Mouse (Mus musculus): ENCODE measurements around the gene Dnaic2.

DNA sequence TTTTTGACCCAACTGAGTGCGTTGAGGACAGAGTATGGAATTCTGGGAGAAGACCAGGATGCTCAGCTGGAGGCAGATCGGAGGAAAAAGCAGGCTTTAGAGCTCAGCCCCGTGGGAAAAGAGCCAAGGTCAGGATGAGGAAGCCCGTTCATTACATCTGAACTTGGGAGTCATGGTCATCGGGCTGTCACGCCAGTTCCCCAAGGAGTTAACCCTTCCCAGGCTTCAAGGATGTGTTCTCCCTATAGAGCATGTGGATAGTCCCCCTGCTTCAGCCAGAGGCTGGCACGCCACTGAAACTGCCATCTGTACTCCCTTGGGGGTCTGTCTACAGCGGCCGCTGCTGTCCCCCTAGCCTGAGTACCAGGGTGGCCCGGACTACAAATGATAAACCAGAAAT, 46.9 kb upstream of the Dnaic2 start:
- TF ChIP-seq POLR2A (IDR thresholded peaks at IDR 0.05; ENCODE audit: control insufficient read depth, extremely low read depth, insufficient read depth, low read length, poor library complexity) = no peak
- TF ChIP-seq CTCF (IDR thresholded peaks at IDR 0.05; ENCODE audit: borderline replicate concordance, control insufficient read depth, extremely low read depth, insufficient read depth, low read length, poor library complexity) = no peak
